Mouse (Mus musculus) forebrain, embryonic 10.5 days (tissue): Measurements from ENCODE around the gene Dop1b. TPM values are rescaled to one million over a fixed set of nuclear protein-coding genes. Genes with fewer than 3 reads are reported as not detected.
A peak's percentile ranks its signal among the peaks of the same experiment; 100 is the strongest.
"Not testable (repeated sequence)": the region's sequence is repeated elsewhere in the genome, so short reads cannot be mapped to it uniquely, and the experiment has no call there.

Experiments
- DNase-seq: peaks from one replicate; pipeline ENCODE4 v3.0.0-alpha.2; 2017; ENCODE audit warnings: low spot score; ENCODE audit errors: extremely low spot score
- H3K27ac ChIP-seq: fragments of 300-500 bp; sonication (generic); 2 replicates; pipeline ENCODE4 v1.5.1; 2016; ENCODE audit warnings: mild to moderate bottlenecking
- H3K27me3 ChIP-seq: fragments of 300-500 bp; sonication (generic); 2 replicates; pipeline ENCODE4 v1.6.1; 2016; ENCODE audit warnings: mild to moderate bottlenecking; ENCODE audit not compliant: poor library complexity, severe bottlenecking
- H3K36me3 ChIP-seq: fragments of 300-500 bp; sonication (generic); replicated peaks from 2 replicates; pipeline ENCODE4 v1.6.1; 2016; ENCODE audit warnings: mild to moderate bottlenecking, moderate library complexity
- H3K4me1 ChIP-seq: fragments of 300-500 bp; sonication (generic); 2 replicates; pipeline ENCODE4 v1.6.1; 2016
- H3K4me3 ChIP-seq: fragments of 300-500 bp; sonication (generic); 2 replicates; pipeline ENCODE4 v1.5.1; 2016; ENCODE audit warnings: mild to moderate bottlenecking, moderate library complexity
- H3K9me3 ChIP-seq: fragments of 300-500 bp; sonication (generic); 2 replicates; pipeline ENCODE4 v1.6.1; 2016; ENCODE audit warnings: mild to moderate bottlenecking, moderate library complexity
- whole genome bisulfite sequencing: fragments of 180-500 bp; shearing (Covaris S2); methylation state at CpG from one replicate; pipeline ENCODE4 v1.1.7; 2016; 5-methylcytosine and 5-hydroxymethylcytosine counted together
- polyA plus RNA-seq: library from polyadenylated mRNA; unstranded; fragments of >200 nt; fragmentation: Nextera tagmentation; extraction: Ambion mirVana; gene quantifications from 2 replicates; pipeline ENCODE4 v1.2.1, GENCODE M21; 2016

Dop1b gene
- polyA plus RNA-seq, 1 experiment from 2014 or later, result 6.5 TPM

- Histone ChIP-seq H3K27ac (no peak overlapping the region), H3K4me1 (peaks cover 20% of the 10 kb centered on the region), H3K36me3 (no peaks in the 10 kb centered on the region), H3K27me3 (no peaks in the 10 kb centered on the region), H3K9me3 (no peaks in the 10 kb centered on the region), H3K4me3 (no peak overlapping the region)
- WGBS, result 90% methylated on average over 5 of the region's 5 CpGs
- DNase-seq, result no peak
Observed at GRCm38 (mm10) chr16:93774658-93775057, 63.0 kb downstream of the Dop1b start.

DNA sequence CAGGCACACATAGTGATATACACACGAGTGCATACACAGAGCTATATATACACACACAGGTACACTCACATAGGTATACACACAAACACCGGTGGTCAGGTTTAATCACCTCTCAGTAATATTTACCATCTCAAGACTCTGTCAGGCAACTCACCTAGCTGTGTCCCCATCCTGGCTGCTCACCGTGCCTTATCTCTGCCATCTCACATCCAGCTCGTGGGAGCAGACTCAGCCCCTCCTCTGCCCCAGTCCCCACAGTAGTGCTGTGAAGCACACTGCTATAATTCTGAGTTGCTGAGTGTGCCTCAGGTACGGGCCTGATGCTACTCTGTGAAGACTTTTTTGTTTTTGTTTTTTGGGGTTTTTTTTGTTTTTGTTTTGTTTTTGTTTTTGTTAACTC, 64.8 kb downstream of the Dop1b start:
- 84% methylated on average over 5 of the region's 5 CpGs for WGBS

DNA sequence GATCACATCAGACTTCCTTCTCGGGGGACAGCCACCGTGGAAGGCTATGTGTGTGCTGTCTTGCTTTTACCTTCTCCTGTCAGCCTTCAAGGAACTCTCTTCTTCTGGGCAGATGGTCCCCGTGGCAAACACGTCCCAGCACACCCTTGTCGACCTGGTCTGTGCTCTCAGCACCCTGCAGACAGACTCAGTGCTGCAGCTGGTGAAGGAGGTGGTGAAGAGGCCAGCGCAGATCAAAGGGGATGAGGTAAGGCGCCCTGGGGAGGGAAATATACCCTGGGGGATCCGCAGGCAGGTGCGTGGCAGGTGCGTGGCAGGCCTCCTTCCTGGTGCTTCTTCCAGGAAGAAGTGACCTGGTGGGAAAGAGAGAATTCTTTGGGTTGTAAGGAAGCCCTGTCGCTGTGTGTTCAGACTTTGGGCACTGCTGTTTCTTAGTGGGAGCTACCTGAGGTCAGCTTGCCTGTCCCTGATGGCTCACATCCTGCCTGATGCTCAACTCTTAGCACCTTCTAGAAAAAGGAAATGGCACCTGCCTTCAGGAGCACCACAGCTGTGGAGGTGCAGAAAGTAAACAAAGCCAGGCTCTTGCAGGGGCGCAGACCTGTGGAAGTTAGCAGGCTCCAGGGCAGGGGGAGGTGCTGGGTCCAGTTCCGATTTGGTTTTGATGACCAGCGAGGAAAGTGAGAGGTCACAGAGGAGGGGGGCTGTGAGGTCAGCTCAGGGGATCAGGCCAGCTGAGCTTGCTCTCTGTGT, 65.7 kb downstream of the Dop1b start:
- no peak overlapping the region for H3K4me3 ChIP-seq
- peaks cover 14% of the 10 kb centered on the region for H3K4me1 ChIP-seq
- DNase-seq, result no peak
- no peak overlapping the region for H3K27ac ChIP-seq
- WGBS, result 67% methylated on average over 14 of the region's 14 CpGs
- H3K27me3 ChIP-seq, result no peaks in the 10 kb centered on the region
- no peaks in the 10 kb centered on the region for H3K9me3 ChIP-seq
- no peaks in the 10 kb centered on the region for H3K36me3 ChIP-seq

More for the DNA sequence above, 64.8 kb downstream of the Dop1b start:
- Histone ChIP-seq H3K4me1 (peaks cover 14% of the 10 kb centered on the region), H3K9me3 (no peaks in the 10 kb centered on the region), H3K27me3 (no peaks in the 10 kb centered on the region), H3K4me3 (no peak overlapping the region), H3K36me3 (no peaks in the 10 kb centered on the region), H3K27ac (no peak overlapping the region)
- DNase-seq, result no peak

DNA sequence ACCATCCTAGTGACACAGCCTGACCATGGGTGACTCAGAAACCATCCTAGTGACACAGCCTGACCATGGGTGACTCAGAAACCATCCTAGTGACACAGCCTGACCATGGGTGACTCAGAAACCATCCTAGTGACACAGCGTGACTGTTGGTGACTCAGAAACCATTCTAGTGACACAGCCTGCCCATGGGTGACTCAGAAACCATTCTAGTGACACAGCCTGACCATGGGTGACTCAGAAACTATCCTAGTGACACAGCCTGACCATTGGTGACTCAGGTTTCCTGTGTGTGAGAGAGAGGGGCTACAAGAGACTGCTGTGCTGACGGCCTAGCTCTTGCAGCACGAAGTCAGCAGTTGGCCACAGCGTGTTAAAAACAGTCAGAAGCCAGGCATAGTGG, 66.7 kb downstream of the Dop1b start:
- DNase-seq, H3K36me3 ChIP-seq, H3K27ac ChIP-seq, H3K9me3 ChIP-seq, H3K27me3 ChIP-seq, H3K4me3 ChIP-seq: not testable (repeated sequence)
- 87% methylated on average over 4 of the region's 4 CpGs for WGBS
- peaks cover 14% of the 10 kb centered on the region for H3K4me1 ChIP-seq

DNA sequence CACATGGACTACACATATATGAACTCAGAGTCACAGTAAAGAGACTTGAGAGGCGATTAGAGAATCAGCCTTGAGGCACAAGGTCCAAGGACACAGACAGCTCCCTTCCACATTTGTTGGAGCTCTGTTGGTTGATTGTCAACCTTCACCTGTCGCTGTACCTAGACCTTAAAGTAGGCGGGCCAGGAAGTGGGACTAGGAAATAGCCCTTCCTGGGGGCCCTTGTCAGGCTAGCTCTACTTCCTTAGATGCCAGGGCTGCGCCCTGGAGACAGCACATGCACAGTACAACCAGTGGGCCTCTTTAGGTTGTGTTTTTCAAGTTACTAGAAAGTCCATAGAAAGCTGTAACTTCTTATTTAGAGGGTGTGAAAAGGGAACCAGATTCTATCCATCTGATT, 67.8 kb downstream of the Dop1b start:
- Histone ChIP-seq H3K27ac (no peak overlapping the region), H3K4me1 (peaks cover 14% of the 10 kb centered on the region), H3K4me3 (no peak overlapping the region), H3K27me3 (no peaks in the 10 kb centered on the region), H3K9me3 (peaks cover 5% of the 10 kb centered on the region), H3K36me3 (peaks cover 4% of the 10 kb centered on the region; the same call in 1 of the 2 replicates)
- 85% methylated on average over 4 of the region's 4 CpGs for WGBS
- no peak for DNase-seq

GRCm38 (mm10) chr16:93780660-93781479, 69.2 kb downstream of the Dop1b start:
- peaks cover 15% of the 10 kb centered on the region for H3K4me1 ChIP-seq
- no peaks in the 10 kb centered on the region for H3K27me3 ChIP-seq
- peaks cover 4% of the 10 kb centered on the region; the same call in 1 of the 2 replicates for H3K36me3 ChIP-seq
- WGBS, result 67% methylated on average over 14 of the region's 14 CpGs
- H3K4me3 ChIP-seq, result no peak overlapping the region
- peaks cover 5% of the 10 kb centered on the region for H3K9me3 ChIP-seq
- H3K27ac ChIP-seq, result no peak overlapping the region
- DNase-seq, result no peak

GRCm38 (mm10) chr16:93784175-93784574, 72.5 kb downstream of the Dop1b start:
- no peaks in the 10 kb centered on the region for H3K27me3 ChIP-seq
- peaks cover 5% of the 10 kb centered on the region for H3K4me1 ChIP-seq
- 88% methylated on average over 7 of the region's 7 CpGs for WGBS
- peaks cover 5% of the 10 kb centered on the region for H3K9me3 ChIP-seq
- no peak for DNase-seq
- H3K4me3 ChIP-seq, result no peak overlapping the region
- H3K27ac ChIP-seq, result no peak overlapping the region
- H3K36me3 ChIP-seq, result peaks cover 4% of the 10 kb centered on the region; the same call in 1 of the 2 replicates

GRCm38 (mm10) chr16:93785805-93786204, 74.1 kb downstream of the Dop1b start:
- peaks cover 15% of the 10 kb centered on the region for H3K4me1 ChIP-seq
- H3K27me3 ChIP-seq, result no peaks in the 10 kb centered on the region
- peaks cover 5% of the 10 kb centered on the region for H3K9me3 ChIP-seq
- H3K4me3 ChIP-seq, result no peak overlapping the region
- H3K36me3 ChIP-seq, result peaks cover 4% of the 10 kb centered on the region; the same call in 1 of the 2 replicates
- DNase-seq, result peak; percentile 82
- no peak overlapping the region for H3K27ac ChIP-seq
- 3% methylated on average over 9 of the region's 9 CpGs for WGBS

DNA sequence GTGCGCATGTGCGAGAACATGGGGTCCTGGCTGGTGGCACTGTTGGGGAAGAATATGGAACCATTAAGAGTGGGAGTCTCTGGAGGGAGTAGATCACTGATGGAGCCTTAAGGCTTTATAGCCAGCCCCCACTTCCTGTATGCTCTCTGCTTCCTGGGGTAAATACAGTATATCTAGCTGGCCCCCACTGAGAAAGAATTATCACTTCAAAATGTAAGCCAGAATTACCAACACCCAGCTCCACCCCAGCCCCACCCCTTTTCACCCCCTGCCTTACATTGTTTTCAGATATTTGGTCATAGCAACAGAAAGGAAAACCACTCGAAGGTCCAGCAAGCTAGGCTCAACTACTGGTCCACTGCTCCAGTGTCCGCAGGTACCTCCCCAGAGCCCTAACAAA, 76.7 kb downstream of the Dop1b start:
- 89% methylated on average over 4 of the region's 4 CpGs for WGBS
- H3K4me3 ChIP-seq, result no peak overlapping the region
- H3K9me3 ChIP-seq, result peaks cover 5% of the 10 kb centered on the region
- no peak overlapping the region for H3K27ac ChIP-seq
- no peak for DNase-seq
- H3K4me1 ChIP-seq, result peaks cover 18% of the 10 kb centered on the region
- no peaks in the 10 kb centered on the region for H3K27me3 ChIP-seq
- peaks cover 4% of the 10 kb centered on the region; the same call in 1 of the 2 replicates for H3K36me3 ChIP-seq

- no peaks in the 10 kb centered on the region for H3K27me3 ChIP-seq
- DNase-seq, result no peak
- no peak overlapping the region for H3K4me3 ChIP-seq
- peaks cover 18% of the 10 kb centered on the region for H3K4me1 ChIP-seq
- H3K36me3 ChIP-seq, result peaks cover 3% of the 10 kb centered on the region; the same call in 1 of the 2 replicates
- 92% methylated on average over 8 of the region's 8 CpGs for WGBS
- no peak overlapping the region for H3K27ac ChIP-seq
- peaks cover 4% of the 10 kb centered on the region for H3K9me3 ChIP-seq
Observed at GRCm38 (mm10) chr16:93788881-93789280, 77.2 kb downstream of the Dop1b start.

- Histone ChIP-seq H3K36me3 (no peaks in the 10 kb centered on the region), H3K4me1 (peaks cover 23% of the 10 kb centered on the region), H3K9me3 (no peaks in the 10 kb centered on the region), H3K27ac (0 out of 2 replicates have a peak overlapping the region, but pooled peaks have one; percentile 15), H3K4me3 (no peak overlapping the region), H3K27me3 (no peaks in the 10 kb centered on the region)
- DNase-seq, result no peak
- 27% methylated on average over 5 of the region's 5 CpGs for WGBS
Observed at GRCm38 (mm10) chr16:93789971-93790755, 78.5 kb downstream of the Dop1b start.

DNA sequence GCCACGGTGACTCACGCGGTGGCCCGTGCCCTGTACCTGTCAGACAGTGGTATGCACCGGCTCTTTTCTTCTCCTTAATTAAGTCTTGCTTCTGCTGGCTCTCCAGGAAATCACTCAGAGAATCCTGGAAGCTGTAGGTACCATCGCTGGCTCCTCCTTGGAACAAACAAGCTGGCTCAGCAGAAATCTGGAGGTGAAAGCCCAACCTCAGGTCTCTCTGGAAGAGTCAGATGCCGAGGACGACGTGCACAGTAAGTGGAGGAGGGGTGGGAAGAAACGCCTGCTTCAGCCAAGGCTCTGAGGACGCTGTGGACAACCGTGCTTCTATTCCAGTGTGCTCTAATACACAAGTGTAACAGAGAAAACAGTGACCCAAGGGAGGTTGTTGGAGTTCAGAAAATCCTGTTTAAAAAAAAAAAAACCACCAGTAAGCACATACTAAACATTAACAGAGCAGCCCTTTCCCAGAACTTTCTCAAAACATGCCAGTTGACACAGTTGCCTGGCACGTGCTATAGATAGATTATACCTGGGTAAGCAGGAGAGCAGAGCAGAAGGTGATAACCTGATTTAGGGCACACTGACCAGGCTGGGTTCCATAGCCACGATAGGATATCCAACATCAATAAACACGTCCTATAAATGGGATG, 81.4 kb downstream of the Dop1b start:
- DNase-seq, result no peak
- WGBS, result 82% methylated on average over 15 of the region's 15 CpGs
- Histone ChIP-seq H3K9me3 (no peaks in the 10 kb centered on the region), H3K36me3 (no peaks in the 10 kb centered on the region), H3K4me1 (peaks cover 25% of the 10 kb centered on the region), H3K4me3 (no peak overlapping the region), H3K27ac (no peak overlapping the region), H3K27me3 (no peaks in the 10 kb centered on the region)
